Mouse (Mus musculus) liver, adult 2 months (tissue): ENCODE results near the gene Cog5.

Experiments used
- CTCF ChIP-seq: fragments of 200-500 bp; IDR thresholded peaks from 2 replicates; pipeline ENCODE4 v1.5.1; 2011; ENCODE audit warnings: low read depth, low read length, control low read depth
- POLR2A ChIP-seq: fragments of 200-500 bp; IDR thresholded peaks from 2 replicates; pipeline ENCODE4 v1.6.1; 2011; ENCODE audit warnings: low read length, control low read depth; ENCODE audit not compliant: insufficient read depth; ENCODE audit errors: extremely low read depth

DNA sequence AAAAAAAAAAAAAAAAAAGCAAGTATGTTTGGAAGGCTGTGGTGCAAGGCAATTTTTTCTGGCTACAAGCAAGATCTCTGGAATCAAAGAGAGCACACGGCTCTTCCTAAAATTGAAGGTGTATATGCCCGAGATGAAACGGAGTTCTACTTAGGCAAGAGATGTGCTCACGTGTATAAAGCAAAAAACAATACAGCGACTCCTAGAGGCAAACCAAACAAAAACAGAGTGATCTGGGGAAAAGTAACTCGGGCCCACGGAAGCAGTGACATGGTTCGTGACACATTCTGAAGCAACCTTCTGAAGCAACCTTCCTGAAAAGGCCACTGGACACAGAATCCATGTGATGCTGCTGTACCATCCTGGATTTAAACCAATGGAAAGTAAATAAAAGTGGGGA lies 92.6 kb downstream of the Cog5 start:
- TF ChIP-seq POLR2A = no peak
- TF ChIP-seq CTCF = no peak
